Mouse (Mus musculus): Measurements from ENCODE around the gene Sh2b2. TPM values are rescaled to one million over a fixed set of nuclear protein-coding genes. Genes with fewer than 3 reads are reported as not detected.

Sh2b2 gene
- total RNA-seq (2021), result 1 to 10 TPM; 4.6 to 8.0 TPM
- long read RNA-seq, experiment 1, transcript Sh2b2-201 (9 exons, 2,848 nt), result major isoform, 13 of 17 reads
- long read RNA-seq, experiment 1, partial matches to known transcripts, result 0 of 17 reads
- long read RNA-seq, experiment 1, other reads (novel, unspliced or antisense), result 3 of 17 reads
- long read RNA-seq, experiment 2, transcript Sh2b2-201 (9 exons, 2,848 nt), result major isoform, 7 of 15 reads
- long read RNA-seq, experiment 2, partial matches to known transcripts, result 1 of 15 reads
- long read RNA-seq, experiment 2, other reads (novel, unspliced or antisense), result 5 of 15 reads

GRCm38 (mm10) chr5:136246452-136246838 is at the start of gene Sh2b2:
Gene Sh2b2 (minus strand): TSS chr5:136246556.
- no peak for DNase-seq
- intact Hi-C loops (cut with DNase I; ENCODE audit: low total_unique reads), result no loop called here

GRCm38 (mm10) chr5:136292971-136293418 is 46.6 kb upstream of the Sh2b2 start:
- no peak for DNase-seq
- intact Hi-C loops (cut with DNase I; ENCODE audit: low total_unique reads), result no loop called here

- no peak for DNase-seq
- intact Hi-C loops (cut with DNase I; ENCODE audit: low total_unique reads), result no loop called here
Observed at GRCm38 (mm10) chr5:136292361-136292760, 46.0 kb upstream of the Sh2b2 start.

GRCm38 (mm10) chr5:136291562-136291961 is 45.2 kb upstream of the Sh2b2 start:
- intact Hi-C loops (cut with DNase I; ENCODE audit: low total_unique reads), result no loop called here
- DNase-seq, result no peak

GRCm38 (mm10) chr5:136289776-136290175 is 43.4 kb upstream of the Sh2b2 start:
- intact Hi-C loops (cut with DNase I; ENCODE audit: low total_unique reads), result loop anchor here (10.0 kb wide), 1 partner anchor 285 kb away; no protein-coding TSS in a partner anchor
- DNase-seq, result no peak

GRCm38 (mm10) chr5:136288351-136289081 is 42.2 kb upstream of the Sh2b2 start:
- DNase-seq, result no peak
- intact Hi-C loops (cut with DNase I; ENCODE audit: low total_unique reads), result loop anchor here (10.0 kb wide), 1 partner anchor 286 kb away; no protein-coding TSS in a partner anchor

- no peak for DNase-seq
- intact Hi-C loops (cut with DNase I; ENCODE audit: low total_unique reads), result loop anchor here (10.0 kb wide), 1 partner anchor 288 kb away; no protein-coding TSS in a partner anchor
Observed at GRCm38 (mm10) chr5:136286566-136286965, 40.2 kb upstream of the Sh2b2 start.

GRCm38 (mm10) chr5:136285106-136285505 is 38.8 kb upstream of the Sh2b2 start:
- intact Hi-C loops (cut with DNase I; ENCODE audit: low total_unique reads), result loop anchor here (10.0 kb wide), 1 partner anchor 290 kb away; no protein-coding TSS in a partner anchor
- DNase-seq, result no peak

- intact Hi-C loops (cut with DNase I; ENCODE audit: low total_unique reads), result loop anchor here (5.0 to 10.0 kb wide), 3 partner anchors 293 to 381 kb away; no protein-coding TSS in a partner anchor
- DNase-seq, result no peak
Observed at GRCm38 (mm10) chr5:136281351-136281750, 35.0 kb upstream of the Sh2b2 start.

- no peak for DNase-seq
- intact Hi-C loops (cut with DNase I; ENCODE audit: low total_unique reads), result loop anchor here (5.0 kb wide), 1 partner anchor 433 kb away; no protein-coding TSS in a partner anchor
Observed at GRCm38 (mm10) chr5:136274739-136275138, 28.4 kb upstream of the Sh2b2 start.

- intact Hi-C loops (cut with DNase I; ENCODE audit: low total_unique reads), result no loop called here
- DNase-seq, result no peak
Observed at GRCm38 (mm10) chr5:136269937-136270336, 23.6 kb upstream of the Sh2b2 start.

- no peak for DNase-seq
- intact Hi-C loops (cut with DNase I; ENCODE audit: low total_unique reads), result no loop called here
Observed at GRCm38 (mm10) chr5:136266077-136266476, 19.7 kb upstream of the Sh2b2 start.

GRCm38 (mm10) chr5:136263342-136263741 is 17.0 kb upstream of the Sh2b2 start:
- DNase-seq, result no peak
- intact Hi-C loops (cut with DNase I; ENCODE audit: low total_unique reads), result loop anchor here (5.0 kb wide), 1 partner anchor 404 kb away; no protein-coding TSS in a partner anchor

GRCm38 (mm10) chr5:136258919-136259318 is 12.6 kb upstream of the Sh2b2 start:
- peak; percentile 64 for DNase-seq

GRCm38 (mm10) chr5:136252899-136253298 is 6.5 kb upstream of the Sh2b2 start:
- peak; percentile 75 for DNase-seq
- intact Hi-C loops (cut with DNase I; ENCODE audit: low total_unique reads), result loop anchor here (2.0 kb wide), 1 partner anchor 52 kb away; no protein-coding TSS in a partner anchor

More at GRCm38 (mm10) chr5:136258919-136259318, 12.6 kb upstream of the Sh2b2 start:
- intact Hi-C loops (cut with DNase I; ENCODE audit: low total_unique reads), result loop anchor here (5.0 kb wide), 1 partner anchor 498 kb away; no protein-coding TSS in a partner anchor

- intact Hi-C loops (cut with DNase I; ENCODE audit: low total_unique reads), result no loop called here
- DNase-seq, result peak; percentile 44
Observed at GRCm38 (mm10) chr5:136251004-136251403, 4.6 kb upstream of the Sh2b2 start.

- intact Hi-C loops (cut with DNase I; ENCODE audit: low total_unique reads), result no loop called here
- no peak for DNase-seq
Observed at GRCm38 (mm10) chr5:136248441-136248840, 2.1 kb upstream of the Sh2b2 start.

GRCm38 (mm10) chr5:136245541-136246451 is 560 bp downstream of the Sh2b2 start:
- no peak for DNase-seq

More at GRCm38 (mm10) chr5:136245541-136246451, 560 bp downstream of the Sh2b2 start:
- intact Hi-C loops (cut with DNase I; ENCODE audit: low total_unique reads), result no loop called here
